Mouse (Mus musculus): ENCODE results near the gene Parp6. TPM values are rescaled to one million over a fixed set of nuclear protein-coding genes. Genes with fewer than 3 reads are reported as not detected.

Gene Parp6
- polyA plus RNA-seq, 1 experiment from 2014 or later: 46.0 TPM

DNA sequence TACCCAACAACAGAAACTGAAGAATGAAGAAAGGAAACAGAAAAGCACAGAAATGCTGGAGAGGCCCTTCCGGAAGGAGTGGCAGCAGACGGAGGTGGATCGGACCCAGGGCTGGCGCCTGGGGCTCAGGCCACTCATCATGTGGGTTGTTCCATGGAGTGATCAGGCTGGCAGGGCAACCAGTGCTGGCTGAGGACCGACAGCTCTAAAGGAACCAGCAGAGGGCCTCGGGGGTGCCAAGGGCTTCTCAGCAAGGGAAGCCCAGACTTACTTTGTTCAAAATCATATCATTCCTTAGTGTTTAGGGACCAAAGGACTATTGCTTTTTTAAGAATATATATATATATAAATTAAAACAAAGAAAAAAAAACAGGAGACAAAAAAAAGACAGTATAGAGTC lies 11.1 kb upstream of the Parp6 start:
- Histone ChIP-seq H3K4me1 (no peaks in the 10 kb centered on the region), H3K9me3 (no peaks in the 10 kb centered on the region), H3K9ac (no peak overlapping the region), H3K4me2 (replicated peaks) (no peak overlapping the region), H3K4me3 (no peak overlapping the region), H3K27ac (no peak overlapping the region), H3K27me3 (peaks cover 27% of the 10 kb centered on the region), H3K36me3 (no peaks in the 10 kb centered on the region)
- WGBS: 54% methylated on average over 6 of the region's 6 CpGs
- no peak for ATAC-seq (ENCODE audit: insufficient number of reproducible peaks, insufficient read depth, low FRiP score, low TSS enrichment)

DNA sequence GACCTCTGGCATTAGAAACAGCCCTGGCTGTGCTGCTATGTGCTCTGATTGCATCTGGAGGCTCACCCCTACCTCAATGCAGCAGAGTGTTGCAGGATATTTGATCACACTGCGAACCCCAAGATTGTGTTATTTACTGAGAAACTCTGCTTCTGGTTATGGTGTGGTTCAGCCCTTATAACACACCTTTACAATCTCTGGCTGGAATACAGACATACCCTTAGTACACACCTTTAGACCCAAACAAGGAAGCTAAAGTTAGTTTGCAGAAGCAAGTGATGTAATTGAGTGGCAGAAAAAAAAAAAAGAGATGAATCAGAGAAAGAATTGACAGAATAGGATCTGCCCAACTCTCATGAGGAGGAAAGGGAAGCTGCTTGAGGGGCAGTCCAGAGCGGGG lies 6.1 kb upstream of the Parp6 start:
- Histone ChIP-seq H3K4me3 (no peak overlapping the region), H3K9me3 (no peaks in the 10 kb centered on the region), H3K27me3 (no peaks in the 10 kb centered on the region), H3K36me3 (no peaks in the 10 kb centered on the region), H3K4me1 (no peaks in the 10 kb centered on the region), H3K4me2 (replicated peaks) (no peak overlapping the region), H3K9ac (no peak overlapping the region), H3K27ac (no peak overlapping the region)
- ATAC-seq (ENCODE audit: insufficient number of reproducible peaks, insufficient read depth, low FRiP score, low TSS enrichment): no peak
- 83% methylated on average over 2 of the region's 2 CpGs for WGBS

DNA sequence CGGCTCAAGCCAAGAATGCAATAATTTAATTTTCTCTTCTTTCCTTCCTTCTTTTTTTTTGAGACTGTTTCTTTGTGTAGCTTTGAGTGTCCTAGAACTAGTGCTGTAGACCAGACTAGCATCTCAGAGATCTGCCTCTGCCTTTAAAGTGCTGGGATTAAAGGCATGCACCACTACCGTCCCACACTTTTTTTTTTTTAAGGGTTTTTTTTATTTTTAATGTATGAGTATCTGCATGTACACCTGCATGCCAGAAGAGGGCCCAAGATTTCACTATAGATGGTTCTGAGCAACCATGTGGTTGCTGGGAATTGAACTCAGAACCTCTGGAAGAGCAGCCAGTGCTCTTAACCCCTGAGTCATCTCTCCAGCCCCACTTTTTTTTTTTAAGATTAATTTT lies 1.3 kb upstream of the Parp6 start:
- Histone ChIP-seq H3K27ac (no peak overlapping the region), H3K4me3 (no peak overlapping the region), H3K9me3 (no peaks in the 10 kb centered on the region), H3K27me3 (no peaks in the 10 kb centered on the region), H3K4me1 (peaks cover 12% of the 10 kb centered on the region; the same call in 1 of the 2 replicates), H3K4me2 (replicated peaks) (no peak overlapping the region), H3K36me3 (no peaks in the 10 kb centered on the region), H3K9ac (no peak overlapping the region)
- 75% methylated on average over 2 of the region's 2 CpGs for WGBS
- ATAC-seq (ENCODE audit: insufficient number of reproducible peaks, insufficient read depth, low FRiP score, low TSS enrichment): no peak

DNA sequence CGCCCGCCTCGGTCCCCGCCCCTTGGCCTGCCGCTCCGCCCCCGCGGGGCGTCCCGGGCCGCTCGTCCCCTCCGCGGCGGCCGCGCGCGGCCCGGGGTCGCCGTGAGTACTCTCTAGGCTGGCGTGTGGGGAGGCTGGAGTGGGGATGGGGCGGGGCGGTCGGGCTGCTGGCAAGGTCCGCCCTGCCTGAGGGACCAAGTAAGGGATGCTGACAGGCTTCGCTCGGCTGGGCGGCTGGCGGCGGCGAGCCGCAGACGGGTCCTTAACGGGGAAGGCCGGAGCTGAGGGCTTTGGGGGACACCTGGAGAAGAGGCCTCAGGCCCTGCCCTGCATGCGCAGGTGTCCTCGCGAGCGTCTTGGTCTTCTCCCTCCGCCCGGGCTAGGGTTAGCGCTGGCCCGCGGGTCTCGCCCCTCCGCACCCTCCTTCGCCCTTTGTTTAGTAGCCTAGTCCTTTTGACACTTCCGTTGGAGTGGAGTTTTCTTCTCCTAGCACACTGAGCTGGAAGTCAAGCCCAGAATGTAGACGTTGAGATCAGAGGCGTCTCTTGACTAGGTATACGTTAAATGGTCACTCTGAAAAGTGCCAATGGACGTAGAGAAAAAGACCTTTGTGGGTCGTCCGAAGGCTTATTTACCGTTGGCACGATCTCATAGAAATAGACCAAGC lies 356 bp downstream of the Parp6 start:
- H3K4me3 ChIP-seq: peak overlapping the region; percentile 88
- H3K27me3 ChIP-seq: no peaks in the 10 kb centered on the region
- H3K36me3 ChIP-seq: peaks cover 7% of the 10 kb centered on the region
- H3K4me1 ChIP-seq: peaks cover 12% of the 10 kb centered on the region; the same call in 1 of the 2 replicates
- H3K4me2 ChIP-seq (replicated peaks): peak overlapping the region; percentile 65
- no peaks in the 10 kb centered on the region for H3K9me3 ChIP-seq
- no peak; the same call in 1 of the 2 replicates for ATAC-seq (ENCODE audit: insufficient number of reproducible peaks, insufficient read depth, low FRiP score, low TSS enrichment)
- H3K27ac ChIP-seq: peak overlapping the region; percentile 93
- H3K9ac ChIP-seq: peak overlapping the region; percentile 90
- under 1% methylated on average over 58 of the region's 58 CpGs for WGBS

DNA sequence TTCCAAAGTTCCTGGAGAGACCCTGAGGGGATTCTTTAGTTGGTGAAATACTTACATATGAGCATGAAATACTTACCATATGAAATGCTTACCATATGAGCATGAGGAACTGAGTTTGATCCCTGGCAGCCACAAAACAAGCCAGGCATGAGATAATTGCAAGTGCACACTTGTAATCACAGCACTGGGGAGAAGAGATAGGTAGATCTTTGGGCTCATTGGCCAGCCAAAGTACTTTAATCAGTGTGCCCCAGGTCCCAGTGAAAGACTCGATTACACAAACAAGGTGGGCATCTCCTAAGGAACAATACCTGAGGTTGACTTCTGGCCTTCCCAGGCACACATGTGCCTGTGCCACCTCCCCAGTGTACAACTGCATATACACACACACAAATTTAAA lies 21.3 kb downstream of the Parp6 start:
- Histone ChIP-seq H3K27me3 (no peaks in the 10 kb centered on the region), H3K27ac (0 out of 2 replicates have a peak overlapping the region, but pooled peaks have one; percentile 30), H3K4me3 (no peak overlapping the region), H3K9ac (no peak overlapping the region), H3K4me2 (replicated peaks) (no peak overlapping the region), H3K4me1 (no peaks in the 10 kb centered on the region), H3K9me3 (no peaks in the 10 kb centered on the region), H3K36me3 (peaks cover 60% of the 10 kb centered on the region)
- 81% methylated on average over 1 of the region's 1 CpGs for WGBS
- no peak for ATAC-seq (ENCODE audit: insufficient number of reproducible peaks, insufficient read depth, low FRiP score, low TSS enrichment)

DNA sequence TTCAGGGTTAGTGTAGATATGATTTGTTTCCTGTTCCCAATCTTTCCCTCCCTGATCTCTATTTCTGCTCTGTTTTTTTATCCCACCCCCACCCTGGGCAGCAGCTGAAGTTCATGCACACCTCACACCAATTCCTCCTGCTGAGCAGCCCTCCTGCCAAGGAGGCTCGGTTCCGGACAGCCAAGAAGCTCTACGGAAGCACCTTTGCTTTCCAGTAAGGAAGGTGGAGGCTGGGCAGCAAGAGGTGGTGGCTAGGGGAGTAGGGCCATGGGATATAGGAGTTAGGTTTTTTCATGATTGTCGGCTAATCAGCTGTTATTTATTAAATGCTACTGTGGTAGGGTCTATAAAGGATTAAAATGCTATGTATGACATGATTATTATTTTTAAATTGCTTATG lies 22.9 kb downstream of the Parp6 start:
- no peak overlapping the region for H3K4me3 ChIP-seq
- no peak overlapping the region for H3K4me2 ChIP-seq (replicated peaks)
- no peaks in the 10 kb centered on the region for H3K4me1 ChIP-seq
- no peaks in the 10 kb centered on the region for H3K9me3 ChIP-seq
- H3K27ac ChIP-seq: no peak overlapping the region
- no peaks in the 10 kb centered on the region for H3K27me3 ChIP-seq
- no peak for ATAC-seq (ENCODE audit: insufficient number of reproducible peaks, insufficient read depth, low FRiP score, low TSS enrichment)
- WGBS: 91% methylated on average over 4 of the region's 4 CpGs
- peaks cover 49% of the 10 kb centered on the region for H3K36me3 ChIP-seq
- H3K9ac ChIP-seq: no peak overlapping the region

DNA sequence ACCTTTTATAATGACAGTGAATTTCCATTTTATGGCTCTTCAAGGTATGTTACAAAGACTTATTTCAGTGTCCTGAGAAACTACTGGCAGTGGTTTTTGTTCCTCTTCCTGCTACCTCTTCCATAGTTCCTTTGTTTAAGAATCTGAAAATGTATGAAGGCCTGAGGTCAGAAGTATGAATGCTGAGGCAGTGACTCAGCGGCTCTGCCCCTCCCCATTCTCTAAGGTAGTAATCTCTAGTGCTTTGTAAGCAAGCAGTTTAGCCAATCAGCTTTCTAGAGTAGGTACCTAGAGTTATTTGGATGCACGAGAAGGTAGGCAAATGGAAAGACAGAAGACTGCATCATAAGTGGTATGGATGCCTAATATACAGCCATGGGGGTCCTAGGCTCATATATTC lies 24.2 kb downstream of the Parp6 start:
- 85% methylated on average over 2 of the region's 2 CpGs for WGBS
- Histone ChIP-seq H3K4me2 (replicated peaks) (no peak overlapping the region), H3K36me3 (peaks cover 36% of the 10 kb centered on the region), H3K27ac (no peak overlapping the region), H3K9ac (no peak overlapping the region), H3K4me3 (no peak overlapping the region), H3K27me3 (no peaks in the 10 kb centered on the region), H3K9me3 (no peaks in the 10 kb centered on the region), H3K4me1 (no peaks in the 10 kb centered on the region)
- no peak for ATAC-seq (ENCODE audit: insufficient number of reproducible peaks, insufficient read depth, low FRiP score, low TSS enrichment)

DNA sequence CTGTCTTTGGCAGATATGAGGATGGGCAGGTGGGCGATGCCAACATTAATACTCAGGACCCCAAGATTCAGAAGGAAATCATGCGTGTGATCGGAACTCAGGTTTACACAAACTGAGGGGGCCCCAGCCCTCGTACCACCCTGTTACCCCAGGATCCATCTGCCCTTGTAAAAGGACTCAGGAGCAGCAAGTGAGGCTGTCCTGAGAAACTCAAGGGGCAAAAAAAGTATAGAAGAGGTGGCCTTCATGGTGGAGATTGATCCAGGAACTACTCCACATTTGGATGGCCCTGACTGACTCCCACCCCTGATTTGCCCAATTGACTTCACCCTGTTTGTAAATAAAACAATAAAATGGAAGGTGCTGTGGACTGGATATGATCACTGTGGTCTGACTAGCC lies 32.8 kb downstream of the Parp6 start:
- no peak overlapping the region for H3K27ac ChIP-seq
- H3K9ac ChIP-seq: no peak overlapping the region
- no peaks in the 10 kb centered on the region for H3K27me3 ChIP-seq
- no peaks in the 10 kb centered on the region for H3K4me1 ChIP-seq
- peaks cover 30% of the 10 kb centered on the region for H3K36me3 ChIP-seq
- H3K9me3 ChIP-seq: no peaks in the 10 kb centered on the region
- H3K4me2 ChIP-seq (replicated peaks): no peak overlapping the region
- WGBS: 95% methylated on average over 4 of the region's 4 CpGs
- no peak for ATAC-seq (ENCODE audit: insufficient number of reproducible peaks, insufficient read depth, low FRiP score, low TSS enrichment)
- no peak overlapping the region for H3K4me3 ChIP-seq

DNA sequence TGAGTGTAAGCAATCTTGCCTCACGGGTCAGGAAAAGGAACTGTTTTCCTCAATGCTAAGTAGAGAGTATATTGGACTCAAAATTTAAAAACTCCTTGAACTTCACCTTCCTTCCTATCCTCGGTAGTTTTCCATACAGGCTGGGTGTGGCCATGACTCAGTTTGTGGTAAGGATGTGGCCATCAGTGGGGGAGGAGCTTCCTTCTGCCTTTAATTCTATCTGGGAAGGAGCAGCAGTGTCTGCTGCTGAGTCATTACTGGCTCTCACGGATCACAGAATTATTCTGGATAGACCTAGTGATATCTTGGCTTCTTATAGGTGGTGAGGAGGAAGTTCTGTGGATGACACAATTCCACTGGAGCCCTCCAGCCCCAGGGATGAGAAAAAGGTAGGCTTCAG lies 36.3 kb downstream of the Parp6 start:
- no peak overlapping the region for H3K27ac ChIP-seq
- H3K4me2 ChIP-seq (replicated peaks): no peak overlapping the region
- H3K36me3 ChIP-seq: peaks cover 29% of the 10 kb centered on the region
- H3K9me3 ChIP-seq: no peaks in the 10 kb centered on the region
- H3K4me3 ChIP-seq: no peak overlapping the region
- H3K9ac ChIP-seq: no peak overlapping the region
- no peak for ATAC-seq (ENCODE audit: insufficient number of reproducible peaks, insufficient read depth, low FRiP score, low TSS enrichment)
- WGBS: 33% methylated on average over 3 of the region's 3 CpGs
- peaks cover 8% of the 10 kb centered on the region for H3K4me1 ChIP-seq
- H3K27me3 ChIP-seq: no peaks in the 10 kb centered on the region

DNA sequence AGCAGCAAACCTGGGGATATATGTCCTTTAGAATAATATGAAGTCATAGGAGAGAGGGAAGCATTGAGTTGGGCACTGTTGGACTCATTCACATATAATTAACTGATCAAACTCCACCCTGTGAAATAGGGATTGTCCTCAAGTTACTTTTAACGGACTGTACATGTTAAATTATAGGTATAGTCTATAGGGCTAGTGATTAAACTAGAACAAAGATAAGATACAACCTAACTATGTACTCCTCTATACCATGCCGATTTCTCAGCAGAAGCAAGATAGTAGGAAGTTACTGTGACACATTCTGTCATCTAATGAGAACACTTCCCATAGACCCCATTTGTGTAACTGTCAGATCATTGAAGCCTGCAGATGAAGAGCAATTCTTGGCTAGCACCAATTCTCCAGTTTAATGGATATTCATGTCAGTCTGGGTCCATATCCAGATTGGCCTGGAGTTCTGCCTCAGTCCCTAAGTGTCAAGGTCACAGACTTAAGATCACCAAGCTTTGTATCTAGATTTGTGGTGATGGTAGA lies 37.4 kb downstream of the Parp6 start:
- Histone ChIP-seq H3K4me2 (replicated peaks) (no peak overlapping the region), H3K9me3 (no peaks in the 10 kb centered on the region), H3K27ac (no peak overlapping the region), H3K4me1 (peaks cover 18% of the 10 kb centered on the region), H3K36me3 (peaks cover 18% of the 10 kb centered on the region), H3K4me3 (no peak overlapping the region), H3K9ac (no peak overlapping the region), H3K27me3 (no peaks in the 10 kb centered on the region)
- ATAC-seq (ENCODE audit: insufficient number of reproducible peaks, insufficient read depth, low FRiP score, low TSS enrichment): no peak
- 80% methylated on average over 2 of the region's 2 CpGs for WGBS

DNA sequence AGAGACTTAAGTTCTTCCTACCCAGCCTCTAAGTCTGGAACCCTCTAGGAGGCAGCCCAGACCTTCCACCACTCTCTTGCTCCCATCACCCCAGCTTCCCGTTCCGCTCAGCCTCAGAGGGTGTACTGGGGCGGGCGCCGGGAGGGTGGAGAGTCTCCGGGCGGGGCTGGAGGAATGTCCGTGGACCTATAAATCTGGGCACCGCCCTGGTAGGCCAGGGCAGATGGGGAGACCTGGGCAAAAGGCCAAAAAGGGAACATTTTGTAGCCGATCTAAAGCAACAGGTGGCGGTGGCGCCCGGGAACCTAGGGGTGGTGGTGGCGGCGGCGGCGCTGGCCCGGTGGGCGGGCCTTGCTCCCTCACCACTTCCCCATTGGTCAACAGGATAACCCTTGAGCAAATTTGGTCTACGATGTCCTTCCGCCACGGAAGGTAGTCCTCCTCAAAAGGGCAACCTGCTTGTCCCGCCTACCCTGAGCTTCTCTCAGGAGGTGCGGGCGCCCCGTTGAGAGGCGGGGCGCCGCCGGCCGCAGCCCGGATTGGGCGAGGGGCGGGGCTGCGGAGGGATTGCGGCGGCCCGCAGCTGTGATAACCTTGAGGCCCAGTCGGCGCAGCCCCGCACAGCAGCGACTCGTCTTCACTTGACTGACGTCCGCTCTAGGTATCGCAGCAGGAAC lies 39.0 kb downstream of the Parp6 start, which contains the start of gene Pkm:
Pkm (plus strand) TSS at position 411 of the 677 bp plus-strand sequence.
- H3K27me3 ChIP-seq: no peaks in the 10 kb centered on the region
- H3K4me3 ChIP-seq: peak within 1 kb of the TSS; percentile 75
- peak within 1 kb of the TSS; percentile 81 for H3K9ac ChIP-seq
- H3K27ac ChIP-seq: peak within 1 kb of the TSS; percentile 97
- ATAC-seq (ENCODE audit: insufficient number of reproducible peaks, insufficient read depth, low FRiP score, low TSS enrichment): peak; percentile 88
- peak within 1 kb of the TSS; percentile 85 for H3K4me2 ChIP-seq (replicated peaks)
- no peaks in the 10 kb centered on the region for H3K9me3 ChIP-seq
- under 1% methylated on average over 46 of the region's 46 CpGs for WGBS
- H3K4me1 ChIP-seq: peaks cover 34% of the 10 kb centered on the region
- H3K36me3 ChIP-seq: peaks cover 22% of the 10 kb centered on the region

Data from embryonic facial prominence, embryonic 12.5 days (tissue).